24 mouse cellular contexts compared by ENCODE assay signal in the genomic region with DNA sequence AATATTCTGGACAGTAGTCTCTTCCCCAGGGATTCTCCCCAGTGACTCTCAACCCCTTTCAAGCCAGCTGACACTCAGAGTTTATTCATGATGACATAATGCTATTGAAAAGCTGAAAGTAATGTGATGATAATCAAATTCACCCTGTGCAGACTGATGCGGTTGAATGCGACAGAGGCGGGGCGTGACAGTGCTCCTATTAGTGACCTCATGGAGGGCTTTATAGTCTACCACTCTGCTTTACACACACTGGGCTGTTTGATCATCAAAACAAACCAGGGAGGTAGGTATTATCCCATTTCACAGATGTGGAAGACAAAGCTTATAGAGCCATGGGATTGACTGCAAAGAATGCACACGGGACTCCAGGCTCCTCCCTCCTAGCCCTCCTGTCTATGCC. TPM values are rescaled to one million over a fixed set of nuclear protein-coding genes. Genes with fewer than 3 reads are reported as not detected.
DNase-seq lines count a peak whose midpoint lies in the region; ATAC-seq lines count a peak whose summit lies in the region.
"Had no signal": no experiment of that assay in that cellular context is flagged by ENCODE, and none has a peak within 500 bp of the region (broad histone marks: within the 10 kb centered on the region; RNA-seq: fewer than 3 reads in every experiment).

No protein-coding gene starts in this region.

- no peak overlapping the region for H3K27ac ChIP-seq in hindbrain, embryonic 11.5 days (ENCODE audit: low read depth, low read length)
- H3K27ac ChIP-seq in hindbrain, embryonic 14.5 days, result no peak overlapping the region
- H3K27ac ChIP-seq in midbrain, embryonic 11.5 days (ENCODE audit: low read depth, low read length), result no peak overlapping the region
- no peak overlapping the region for H3K27ac ChIP-seq in midbrain, embryonic 16.5 days (ENCODE audit: low read length)
- H3K27ac ChIP-seq in midbrain, embryonic 13.5 days, result no peak overlapping the region
- H3K27ac ChIP-seq: forebrain, embryonic 10.5 days; gastrocnemius, adult 2 months; hindbrain, embryonic 13.5 days had no signal

- no peaks in the 10 kb centered on the region for H3K9me3 ChIP-seq in hindbrain, embryonic 11.5 days (ENCODE audit: control insufficient read depth, low read length)
- H3K9me3 ChIP-seq in hindbrain, embryonic 14.5 days (ENCODE audit: control insufficient read depth, low read length), result no peaks in the 10 kb centered on the region
- H3K9me3 ChIP-seq in midbrain, embryonic 11.5 days (ENCODE audit: control insufficient read depth, low read length), result no peaks in the 10 kb centered on the region
- no peaks in the 10 kb centered on the region; the same call in 1 of the 2 replicates for H3K9me3 ChIP-seq in midbrain, embryonic 16.5 days (replicated peaks; ENCODE audit: control insufficient read depth, low read length, poor library complexity, severe bottlenecking)
- no peaks in the 10 kb centered on the region for H3K9me3 ChIP-seq in midbrain, embryonic 13.5 days
- H3K9me3 ChIP-seq: G1E had no signal

- peak; percentile 93 for ATAC-seq in hindbrain, embryonic 11.5 days (ENCODE audit: low FRiP score)
- no peak for ATAC-seq in hindbrain, embryonic 14.5 days (ENCODE audit: low FRiP score)
- ATAC-seq in midbrain, embryonic 11.5 days (ENCODE audit: low FRiP score), result peak; percentile 91
- ATAC-seq in midbrain, embryonic 16.5 days, result no peak
- peak; percentile 71 for ATAC-seq in midbrain, embryonic 13.5 days
- ATAC-seq: forebrain, embryonic 14.5 days; forebrain, postnatal 0 days; Patski had no signal

- no peaks in the 10 kb centered on the region for H3K27me3 ChIP-seq in hindbrain, embryonic 11.5 days (ENCODE audit: control insufficient read depth, insufficient read depth, low read length)
- H3K27me3 ChIP-seq in hindbrain, embryonic 14.5 days (ENCODE audit: control insufficient read depth, insufficient read depth, low read length), result no peaks in the 10 kb centered on the region
- H3K27me3 ChIP-seq in midbrain, embryonic 11.5 days (ENCODE audit: control insufficient read depth, insufficient read depth, low read length), result no peaks in the 10 kb centered on the region
- H3K27me3 ChIP-seq in midbrain, embryonic 16.5 days (ENCODE audit: control insufficient read depth, insufficient read depth, low read depth, low read length), result no peaks in the 10 kb centered on the region
- H3K27me3 ChIP-seq in midbrain, embryonic 13.5 days, result 0 out of 2 replicates have a peak, but pooled peaks cover 2% of the 10 kb centered on the region
- H3K27me3 ChIP-seq: hindbrain, embryonic 13.5 days had no signal

- WGBS in hindbrain, embryonic 11.5 days, result 38% methylated on average over 5 of the region's 5 CpGs
- 19% methylated on average over 5 of the region's 5 CpGs for WGBS in hindbrain, embryonic 14.5 days
- 36% methylated on average over 5 of the region's 5 CpGs for WGBS in midbrain, embryonic 11.5 days
- WGBS in midbrain, embryonic 16.5 days, result 23% methylated on average over 5 of the region's 5 CpGs
- WGBS in midbrain, embryonic 13.5 days, result 21% methylated on average over 5 of the region's 5 CpGs

- H3K36me3 ChIP-seq in hindbrain, embryonic 11.5 days (ENCODE audit: control insufficient read depth, insufficient read depth, low read length), result no peaks in the 10 kb centered on the region
- H3K36me3 ChIP-seq in hindbrain, embryonic 14.5 days (replicated peaks; ENCODE audit: control insufficient read depth, insufficient read depth), result no peaks in the 10 kb centered on the region
- no peaks in the 10 kb centered on the region for H3K36me3 ChIP-seq in midbrain, embryonic 11.5 days (ENCODE audit: control insufficient read depth, insufficient read depth, low read length)
- no peaks in the 10 kb centered on the region for H3K36me3 ChIP-seq in midbrain, embryonic 16.5 days (ENCODE audit: control insufficient read depth, insufficient read depth, low read length)
- H3K36me3 ChIP-seq in midbrain, embryonic 13.5 days, result no peaks in the 10 kb centered on the region
- H3K36me3 ChIP-seq: forebrain, embryonic 10.5 days; G1E; hindbrain, embryonic 13.5 days had no signal

- H3K4me3 ChIP-seq in hindbrain, embryonic 11.5 days (ENCODE audit: low read depth, low read length), result no peak overlapping the region
- no peak overlapping the region for H3K4me3 ChIP-seq in hindbrain, embryonic 14.5 days (replicated peaks; ENCODE audit: low read length)
- H3K4me3 ChIP-seq in midbrain, embryonic 11.5 days (ENCODE audit: low read depth, low read length), result no peak overlapping the region
- no peak overlapping the region for H3K4me3 ChIP-seq in midbrain, embryonic 16.5 days (ENCODE audit: low read depth, low read length)
- no peak overlapping the region for H3K4me3 ChIP-seq in midbrain, embryonic 13.5 days (replicated peaks)
- H3K4me3 ChIP-seq: forebrain, embryonic 10.5 days; gastrocnemius, adult 2 months; hindbrain, embryonic 13.5 days had no signal

- peak; percentile 40 for DNase-seq in hindbrain, embryonic 11.5 days (ENCODE audit: low spot score)
- DNase-seq in hindbrain, embryonic 14.5 days (ENCODE audit: low spot score), result no peak
- no peak for DNase-seq in midbrain, embryonic 11.5 days (ENCODE audit: low spot score, missing footprints)
- DNase-seq in kidney, postnatal 25 days, result no peak
- no peak for DNase-seq in heart, postnatal 36 days
- DNase-seq: adrenal gland, postnatal 10 days; adrenal gland, postnatal 36 days; B cell, adult 2 months; cerebellum, adult 18-20 months; cerebellum, adult 9-10 months; cerebellum, postnatal 14 days; forebrain, postnatal 0 days; gastrocnemius, adult 2 months; gastrocnemius, postnatal 14 days; heart, adult 11 months had no signal

- H3K4me1 ChIP-seq in hindbrain, embryonic 11.5 days (replicated peaks; ENCODE audit: control insufficient read depth, insufficient read depth, low read length), result no peaks in the 10 kb centered on the region
- H3K4me1 ChIP-seq in hindbrain, embryonic 14.5 days (replicated peaks; ENCODE audit: control insufficient read depth, insufficient read depth, low read length), result no peaks in the 10 kb centered on the region
- H3K4me1 ChIP-seq in midbrain, embryonic 11.5 days (ENCODE audit: control insufficient read depth, insufficient read depth, low read length), result no peaks in the 10 kb centered on the region
- no peaks in the 10 kb centered on the region for H3K4me1 ChIP-seq in midbrain, embryonic 16.5 days (ENCODE audit: control insufficient read depth, insufficient read depth, low read length)
- no peaks in the 10 kb centered on the region; the same call in 1 of the 2 replicates for H3K4me1 ChIP-seq in midbrain, embryonic 13.5 days (replicated peaks)
- H3K4me1 ChIP-seq: forebrain, embryonic 10.5 days; hindbrain, embryonic 13.5 days had no signal

- intact Hi-C loops in heart, postnatal 36 days (cut with DNase I), result no loop called here

- H3K9ac ChIP-seq in hindbrain, embryonic 11.5 days (ENCODE audit: low read depth, low read length), result no peak overlapping the region
- H3K9ac ChIP-seq in hindbrain, embryonic 14.5 days, result no peak overlapping the region
- no peak overlapping the region for H3K9ac ChIP-seq in midbrain, embryonic 11.5 days (ENCODE audit: low read length)
- H3K9ac ChIP-seq in midbrain, embryonic 16.5 days (ENCODE audit: low read depth, low read length), result no peak overlapping the region
- H3K9ac ChIP-seq in midbrain, embryonic 13.5 days (replicated peaks), result no peak overlapping the region
- H3K9ac ChIP-seq: forebrain, postnatal 0 days; hindbrain, embryonic 13.5 days had no signal

- no peak overlapping the region for H3K4me2 ChIP-seq in hindbrain, embryonic 11.5 days (replicated peaks; ENCODE audit: low read depth, low read length)
- no peak overlapping the region for H3K4me2 ChIP-seq in hindbrain, embryonic 14.5 days (replicated peaks)
- H3K4me2 ChIP-seq in midbrain, embryonic 11.5 days, result no peak overlapping the region
- no peak overlapping the region for H3K4me2 ChIP-seq in midbrain, embryonic 16.5 days (ENCODE audit: low read length)
- no peak overlapping the region for H3K4me2 ChIP-seq in midbrain, embryonic 13.5 days (replicated peaks)
- H3K4me2 ChIP-seq: heart, embryonic 11.5 days; hindbrain, embryonic 13.5 days had no signal

RNA-seq across cellular contexts. Expression of gene Lrp6, which starts 15.3 kb away (rescaled TPM):
- 28.9 and 37.1 TPM in 2 replicates for polyA plus RNA-seq in hindbrain, embryonic 11.5 days (2014; fragmentation: Nextera tagmentation; extraction: Ambion mirVana)
- 21.5 and 22.3 TPM in 2 replicates for polyA plus RNA-seq in hindbrain, embryonic 14.5 days (2014; fragmentation: Nextera tagmentation; extraction: Ambion mirVana)
- polyA plus RNA-seq in midbrain, embryonic 11.5 days (2014; fragmentation: Nextera tagmentation; extraction: Ambion mirVana), result 25.0 and 27.5 TPM in 2 replicates
- 14.4 and 16.7 TPM in 2 replicates for polyA plus RNA-seq in midbrain, embryonic 16.5 days (2015; fragmentation: Nextera tagmentation; extraction: Ambion mirVana)
- 23.6 and 24.3 TPM in 2 replicates for polyA plus RNA-seq in midbrain, embryonic 13.5 days (2015; fragmentation: Nextera tagmentation; extraction: Ambion mirVana)
- total RNA-seq in heart, postnatal 36 days (2021), result 10 to 100 TPM; 52.1 to 57.6 TPM

RNA-seq across cellular contexts. Expression of gene Mansc1, which starts 50.2 kb away (rescaled TPM):
- polyA plus RNA-seq in hindbrain, embryonic 11.5 days (2014; fragmentation: Nextera tagmentation; extraction: Ambion mirVana), result 0.66 and 0.93 TPM in 2 replicates
- 1.3 and 1.5 TPM in 2 replicates for polyA plus RNA-seq in hindbrain, embryonic 14.5 days (2014; fragmentation: Nextera tagmentation; extraction: Ambion mirVana)
- 0.87 and 1.3 TPM in 2 replicates for polyA plus RNA-seq in midbrain, embryonic 11.5 days (2014; fragmentation: Nextera tagmentation; extraction: Ambion mirVana)
- 1.0 and 1.2 TPM in 2 replicates for polyA plus RNA-seq in midbrain, embryonic 16.5 days (2015; fragmentation: Nextera tagmentation; extraction: Ambion mirVana)
- 0.92 and 1.1 TPM in 2 replicates for polyA plus RNA-seq in midbrain, embryonic 13.5 days (2015; fragmentation: Nextera tagmentation; extraction: Ambion mirVana)
- total RNA-seq in heart, postnatal 36 days (2021), result 1 to 10 TPM; 4.6 to 5.1 TPM
- total RNA-seq: CH12.LX, G1E had no signal
- polyA plus RNA-seq: G1E, Patski had no signal

RNA-seq across cellular contexts. Expression of gene Borcs5, which starts 57.2 kb away (rescaled TPM):
- 33.2 and 37.4 TPM in 2 replicates for polyA plus RNA-seq in hindbrain, embryonic 11.5 days (2014; fragmentation: Nextera tagmentation; extraction: Ambion mirVana)
- polyA plus RNA-seq in hindbrain, embryonic 14.5 days (2014; fragmentation: Nextera tagmentation; extraction: Ambion mirVana), result 42.6 and 44.5 TPM in 2 replicates
- 26.4 and 28.3 TPM in 2 replicates for polyA plus RNA-seq in midbrain, embryonic 11.5 days (2014; fragmentation: Nextera tagmentation; extraction: Ambion mirVana)
- polyA plus RNA-seq in midbrain, embryonic 16.5 days (2015; fragmentation: Nextera tagmentation; extraction: Ambion mirVana), result 45.3 and 46.2 TPM in 2 replicates
- polyA plus RNA-seq in midbrain, embryonic 13.5 days (2015; fragmentation: Nextera tagmentation; extraction: Ambion mirVana), result 46.9 and 48.6 TPM in 2 replicates
- total RNA-seq in heart, postnatal 36 days (2021), result 10 to 100 TPM in 1 of 2 experiments, 1 to 10 TPM in 1; 9.9 to 10.2 TPM

Comparison
In these comparisons a context has a peak if more than half of its experiments do, and no peak if none do; other contexts are left out.
1. ATAC-seq: peak in hindbrain, embryonic 11.5 days (single experiment), midbrain, embryonic 11.5 days (single experiment) and midbrain, embryonic 13.5 days (single experiment); none in hindbrain, embryonic 14.5 days (single experiment) and midbrain, embryonic 16.5 days (single experiment).